Mouse (Mus musculus): Measurements from ENCODE around the gene Abcc3.

Gene Abcc3

DNA sequence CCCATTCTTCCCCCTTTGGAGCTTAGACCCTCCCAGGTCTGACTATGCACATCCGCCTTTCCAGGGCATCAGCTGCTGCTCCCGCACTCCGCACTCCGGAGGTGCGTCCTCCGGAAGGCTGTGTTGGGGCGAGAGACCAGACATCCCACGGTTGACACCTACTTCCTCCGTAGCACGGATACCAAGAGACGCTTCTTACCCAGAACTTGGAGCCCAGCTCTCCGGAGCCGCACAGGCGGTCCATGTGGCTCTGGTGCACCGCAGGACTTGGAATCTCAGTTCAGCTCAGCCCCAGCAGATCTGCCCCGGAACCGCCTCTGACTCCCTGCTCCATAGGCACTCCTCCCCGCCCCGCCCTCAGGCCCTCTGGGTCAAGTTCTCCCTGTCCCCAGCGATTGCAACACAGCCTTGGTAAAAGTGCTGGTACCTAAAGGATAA lies at the start of gene Abcc3:
Gene Abcc3 (minus strand): TSS at position 326 of the 438 bp plus-strand sequence.
- DNase-seq, result peak; percentile 90

DNA sequence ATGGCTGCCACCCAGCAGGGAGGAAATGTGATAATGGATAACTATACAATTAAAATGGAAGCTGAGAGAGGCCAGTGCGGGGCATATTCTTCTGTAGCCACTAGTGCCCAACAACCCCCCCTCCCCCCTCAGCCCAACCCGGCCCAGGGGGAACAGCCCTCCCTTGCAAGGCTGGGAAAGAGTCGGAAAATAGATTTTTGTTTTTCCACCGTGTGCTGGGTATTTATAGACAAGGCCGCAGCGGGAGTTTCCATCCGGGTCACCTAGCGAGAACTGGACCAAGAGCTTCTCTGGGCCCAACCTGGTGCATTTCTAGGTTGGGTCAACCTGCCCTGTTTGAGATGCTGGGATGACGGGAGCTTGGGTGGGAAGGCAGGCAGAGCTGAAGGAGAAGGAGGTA lies 49.0 kb upstream of the Abcc3 start:
- DNase-seq, result no peak

DNA sequence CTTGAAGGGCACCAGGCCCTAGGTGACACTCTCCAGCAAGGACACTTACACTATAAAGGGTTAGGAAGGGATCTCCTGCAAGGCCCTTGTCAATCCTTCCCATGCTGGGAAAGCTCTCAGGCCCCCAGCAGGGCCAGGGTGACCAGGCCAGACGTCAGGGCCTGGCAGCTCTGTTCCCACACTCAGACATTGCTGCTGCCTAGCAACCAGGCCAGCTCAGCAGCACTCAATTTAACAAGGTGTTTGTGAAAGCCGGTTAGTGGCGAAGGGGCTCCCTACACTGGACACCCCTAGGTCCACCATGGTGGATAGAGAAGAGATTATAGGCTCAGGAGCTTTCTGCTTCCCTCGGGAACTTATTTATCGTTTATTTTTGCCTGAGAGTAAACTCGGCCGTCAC lies 48.3 kb upstream of the Abcc3 start:
- no peak for DNase-seq

DNA sequence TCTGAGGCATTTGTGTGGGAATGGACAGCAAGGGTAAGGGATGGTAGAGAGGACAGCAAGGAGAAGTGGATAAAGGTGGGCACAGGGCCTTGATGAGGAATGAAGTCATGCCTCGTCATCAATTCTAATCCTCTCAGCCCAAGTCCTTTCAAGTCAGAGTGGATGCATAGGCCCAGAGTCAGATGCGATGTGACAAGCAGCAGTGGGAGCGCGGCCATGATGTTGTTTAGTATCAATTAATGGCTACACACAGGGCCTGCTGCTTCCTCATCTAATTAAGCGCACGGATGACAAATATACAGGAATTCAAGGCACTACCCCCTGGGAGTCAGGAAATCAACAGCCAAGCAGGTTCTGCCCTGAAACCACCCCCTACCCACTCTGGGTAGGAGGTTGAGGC lies 47.6 kb upstream of the Abcc3 start:
- DNase-seq, result no peak

DNA sequence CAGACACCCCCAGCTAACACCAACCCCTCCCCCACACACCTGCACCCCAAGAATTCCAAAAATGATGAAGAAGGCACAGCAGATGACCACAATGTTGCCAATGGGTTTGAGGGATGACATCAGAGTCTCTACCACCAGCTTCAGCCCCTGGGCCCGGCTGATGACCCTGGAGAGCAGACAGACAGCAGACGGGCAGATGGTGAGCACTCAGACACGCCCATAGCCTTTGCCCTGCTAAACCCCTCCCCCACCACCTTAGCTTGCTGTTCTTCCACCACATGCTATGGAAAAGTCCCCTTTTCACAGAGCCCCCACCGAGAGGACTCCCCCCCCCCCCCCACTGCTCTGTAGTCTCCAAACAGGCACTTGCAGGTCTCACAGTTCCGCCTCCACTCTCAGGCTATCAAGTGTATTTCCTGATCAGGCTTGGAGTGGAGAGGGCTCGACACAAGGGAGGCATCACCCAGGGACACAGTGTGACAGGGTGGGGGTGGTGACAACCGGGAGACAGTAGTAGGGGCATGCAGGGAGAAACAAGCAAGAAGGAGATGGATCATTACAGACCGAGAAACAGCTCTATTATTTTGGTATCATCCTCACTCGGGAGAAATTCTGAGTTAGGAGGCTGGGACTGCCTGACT lies 36.3 kb upstream of the Abcc3 start:
- DNase-seq, result no peak

DNA sequence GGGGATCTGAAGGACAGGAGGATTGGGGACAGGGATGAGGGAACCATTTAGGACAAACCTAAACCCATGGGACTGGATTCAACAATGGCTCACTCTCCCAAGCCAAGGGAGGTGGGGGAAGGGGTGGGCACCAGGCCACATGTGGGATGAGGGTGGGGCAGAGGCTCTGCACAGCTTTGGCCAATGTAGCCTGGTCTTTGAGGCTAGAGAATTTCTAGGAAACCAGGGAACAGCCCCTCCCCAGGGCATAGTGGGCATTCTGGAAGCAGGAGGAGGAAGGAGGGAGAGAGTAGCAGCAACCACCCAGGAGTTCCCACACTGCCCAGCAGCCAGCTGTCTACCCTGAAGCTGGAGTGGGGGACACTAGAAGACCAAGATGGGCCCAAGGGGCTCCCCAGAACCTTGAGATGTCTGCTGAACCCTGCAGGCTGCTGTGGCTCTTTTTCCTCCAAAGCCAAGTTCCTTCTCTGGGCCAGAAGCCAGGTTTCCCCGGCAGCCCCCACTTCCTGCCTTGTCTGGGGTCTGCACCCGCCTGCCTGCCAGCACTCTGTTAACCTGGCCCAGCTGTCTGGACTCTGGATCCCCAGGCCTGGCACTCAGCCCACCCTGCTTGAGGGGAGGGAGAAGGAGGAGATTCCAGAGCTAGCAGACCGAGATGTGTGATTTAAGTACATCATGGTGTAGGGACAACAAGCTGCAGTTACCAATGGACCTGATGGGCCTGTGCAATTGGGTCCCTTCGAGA lies 35.5 kb upstream of the Abcc3 start:
- peak; percentile 53 for DNase-seq

DNA sequence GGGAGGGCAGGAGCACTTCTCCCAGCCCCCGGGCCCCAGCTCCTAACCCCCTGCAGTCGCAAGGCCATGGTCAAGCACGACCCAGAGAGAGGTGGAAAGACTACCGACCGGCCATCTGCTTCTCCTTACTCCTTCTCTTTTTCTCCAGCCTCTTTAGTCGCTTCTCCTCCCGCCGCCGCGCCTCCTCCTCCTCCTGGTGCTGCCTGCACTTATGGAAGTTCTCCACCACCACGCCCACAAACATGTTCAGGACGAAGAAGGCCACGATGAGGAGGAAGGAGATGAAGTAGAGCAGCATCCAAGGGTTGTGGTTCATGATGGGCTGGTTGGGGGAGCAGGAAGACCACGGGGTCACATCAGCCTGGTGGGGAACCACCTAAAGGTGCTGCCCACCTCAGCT lies 32.9 kb upstream of the Abcc3 start:
- no peak for DNase-seq

DNA sequence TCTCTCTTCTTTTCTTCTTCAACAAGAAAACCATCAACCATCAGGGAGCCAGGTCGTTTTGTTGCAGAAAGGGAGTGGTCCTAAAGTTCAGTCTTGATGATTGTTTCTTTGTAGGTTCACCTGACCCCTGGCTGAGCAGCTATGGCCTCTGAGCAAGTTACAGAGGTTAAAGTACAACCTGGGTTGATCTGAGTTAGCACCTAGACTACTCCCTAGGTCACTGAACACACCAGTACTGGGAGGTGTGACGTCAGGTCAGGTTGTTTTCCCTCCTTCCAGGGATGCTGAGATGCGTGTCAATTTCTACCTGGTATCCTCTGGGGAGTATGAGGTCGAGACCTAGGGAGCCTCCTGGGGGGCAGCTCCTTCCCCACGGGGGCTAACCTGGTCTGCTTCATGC lies 32.4 kb upstream of the Abcc3 start:
- DNase-seq, result no peak

DNA sequence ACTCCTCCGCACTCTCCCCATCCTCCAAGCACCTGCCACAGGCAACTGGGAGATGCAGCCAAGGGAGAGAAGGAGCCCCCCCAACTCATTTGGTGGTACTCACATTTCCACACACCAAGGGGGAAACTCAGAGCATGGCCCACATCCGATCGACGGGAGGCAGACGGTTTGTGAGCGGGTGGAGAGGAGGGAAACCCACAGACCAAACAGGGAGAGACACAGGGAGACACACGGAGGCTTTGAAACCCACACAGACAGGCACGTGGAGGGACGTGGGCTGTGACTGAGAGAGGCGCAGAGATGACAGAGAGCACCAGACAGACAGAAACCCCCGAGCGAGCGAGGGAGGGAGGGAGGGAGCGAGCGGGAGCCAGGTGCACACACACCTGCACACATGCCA lies 31.6 kb upstream of the Abcc3 start:
- DNase-seq, result no peak

DNA sequence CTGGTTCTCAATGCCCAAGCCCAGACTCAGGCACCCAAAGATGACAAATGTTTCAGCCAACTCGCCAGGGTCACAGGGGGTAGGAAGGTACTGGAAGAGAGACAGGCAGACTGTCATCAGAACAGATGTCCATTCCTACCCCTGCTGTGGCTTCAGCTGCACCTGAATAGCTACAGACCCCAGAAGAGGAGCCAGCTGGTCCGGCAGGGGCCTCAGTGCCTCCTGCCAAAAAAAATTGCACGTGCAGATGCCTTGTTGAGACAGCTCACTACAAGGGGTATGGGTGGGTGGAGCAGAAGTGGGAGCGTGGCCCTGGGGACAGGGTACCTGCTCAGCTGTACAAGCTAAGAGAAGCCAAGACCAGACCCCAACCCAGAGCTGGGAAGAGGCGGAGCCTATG lies 31.1 kb upstream of the Abcc3 start:
- DNase-seq, result no peak

DNA sequence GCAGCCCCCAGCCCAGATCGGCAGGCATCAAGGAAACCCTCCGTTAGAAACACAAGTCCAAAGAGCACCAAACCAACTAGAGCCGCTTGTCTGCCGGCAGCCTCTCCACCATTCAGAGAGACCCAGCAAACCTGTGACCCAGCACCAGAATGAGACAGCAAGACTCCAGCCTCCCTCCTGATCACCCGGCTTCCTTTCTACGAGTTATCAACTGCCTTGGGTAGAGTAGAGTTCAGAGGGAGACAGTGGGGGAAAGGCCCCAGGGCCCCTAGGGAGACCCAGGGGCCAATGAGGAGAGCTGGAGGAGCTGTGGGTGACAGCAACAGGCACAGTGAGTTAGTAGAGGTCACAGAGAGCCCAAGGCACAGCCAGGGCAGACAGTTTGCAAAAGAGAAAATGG lies 28.2 kb upstream of the Abcc3 start:
- DNase-seq, result no peak

DNA sequence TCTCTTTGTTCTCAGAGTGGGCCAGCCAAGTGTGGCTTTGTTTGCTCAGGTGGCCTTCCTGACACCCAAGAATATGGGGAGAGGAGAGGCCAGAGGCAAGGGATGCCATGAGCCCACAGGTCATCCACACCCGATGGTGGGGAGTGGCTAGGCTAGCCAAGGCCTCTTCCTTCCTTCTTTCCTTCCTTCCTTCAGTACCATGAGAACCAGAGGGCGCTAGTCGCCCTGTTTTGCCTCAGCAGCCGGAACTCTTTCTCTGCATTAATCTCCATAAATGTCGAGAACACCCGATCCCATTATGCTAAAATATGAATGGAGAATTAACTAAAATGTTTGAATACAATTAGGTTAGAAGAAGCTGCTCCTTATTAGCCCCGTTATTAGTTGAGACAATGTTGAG lies 27.5 kb upstream of the Abcc3 start:
- DNase-seq, result peak; percentile 69

DNA sequence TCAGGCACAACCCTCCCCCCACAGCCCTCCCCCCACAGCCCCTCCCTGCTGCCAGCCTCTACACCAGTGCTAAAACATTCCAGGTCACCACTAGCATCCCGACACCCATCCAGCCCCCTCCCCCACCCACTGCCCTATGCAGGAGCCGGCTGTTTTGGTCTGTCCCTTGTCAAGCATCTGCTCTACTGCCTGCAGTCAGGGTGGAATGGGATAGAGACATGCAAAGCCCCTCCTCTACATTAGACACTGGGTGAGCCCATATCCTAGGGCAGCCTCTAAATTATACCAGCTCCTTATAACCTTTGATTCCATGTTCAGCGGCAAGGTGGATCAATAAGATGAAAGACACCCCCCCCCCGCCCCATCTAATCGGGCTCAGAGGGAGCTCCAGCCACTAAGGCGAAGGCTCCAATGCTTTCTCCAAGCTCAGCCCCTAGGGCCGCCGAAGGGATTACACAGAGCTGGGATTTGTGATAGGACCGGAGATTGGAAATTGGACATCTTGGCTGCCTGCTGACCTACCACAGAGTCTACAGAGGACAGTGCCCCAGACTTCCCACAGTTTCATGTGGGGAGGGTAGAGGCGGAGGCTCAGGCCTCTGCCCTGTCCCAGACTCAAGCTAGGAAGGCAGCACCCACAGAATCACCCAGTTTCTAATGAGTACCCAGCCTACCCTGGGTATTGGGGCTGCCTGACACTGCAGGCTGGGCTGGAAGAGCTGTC lies 26.4 kb upstream of the Abcc3 start:
- DNase-seq, result no peak

DNA sequence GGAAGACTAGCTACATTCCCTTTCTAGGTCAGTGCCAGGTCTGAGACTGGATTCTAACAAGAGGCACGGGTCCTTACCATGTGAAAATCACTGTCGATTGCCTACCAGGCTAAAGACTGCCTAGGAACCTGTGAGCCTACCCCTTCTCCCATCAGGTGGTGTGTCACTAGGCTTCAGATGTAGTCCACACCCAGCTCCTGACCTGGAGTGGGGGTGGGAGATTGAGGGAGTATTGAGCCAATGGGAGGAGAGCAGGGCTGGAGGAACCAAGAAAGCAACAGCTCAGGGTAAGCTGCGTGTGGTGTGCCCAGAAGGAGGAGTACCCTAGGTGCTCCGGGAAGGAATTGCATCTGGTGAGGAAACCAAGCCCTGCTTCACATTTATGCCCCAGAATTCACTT lies 21.2 kb upstream of the Abcc3 start:
- DNase-seq, result no peak

DNA sequence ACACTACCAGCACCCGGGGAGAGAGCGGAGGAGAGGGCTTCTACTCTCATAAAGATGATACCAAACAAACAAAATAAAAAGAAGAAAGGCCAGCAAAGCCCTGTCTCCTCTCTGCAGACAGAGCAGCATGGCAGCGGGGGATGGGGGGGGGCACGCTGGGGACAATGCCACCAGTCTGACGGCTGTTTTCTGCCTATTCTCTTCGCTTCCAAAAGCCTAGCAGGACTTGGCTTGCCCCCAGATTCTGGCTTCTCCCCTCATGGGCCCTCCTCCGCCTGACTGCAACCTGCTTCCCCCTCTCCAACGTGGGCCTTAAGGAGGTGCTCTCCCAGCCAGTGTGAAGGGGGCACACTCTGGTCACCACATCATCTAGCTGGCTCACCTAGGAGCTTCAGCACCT lies 20.7 kb upstream of the Abcc3 start:
- no peak for DNase-seq

DNA sequence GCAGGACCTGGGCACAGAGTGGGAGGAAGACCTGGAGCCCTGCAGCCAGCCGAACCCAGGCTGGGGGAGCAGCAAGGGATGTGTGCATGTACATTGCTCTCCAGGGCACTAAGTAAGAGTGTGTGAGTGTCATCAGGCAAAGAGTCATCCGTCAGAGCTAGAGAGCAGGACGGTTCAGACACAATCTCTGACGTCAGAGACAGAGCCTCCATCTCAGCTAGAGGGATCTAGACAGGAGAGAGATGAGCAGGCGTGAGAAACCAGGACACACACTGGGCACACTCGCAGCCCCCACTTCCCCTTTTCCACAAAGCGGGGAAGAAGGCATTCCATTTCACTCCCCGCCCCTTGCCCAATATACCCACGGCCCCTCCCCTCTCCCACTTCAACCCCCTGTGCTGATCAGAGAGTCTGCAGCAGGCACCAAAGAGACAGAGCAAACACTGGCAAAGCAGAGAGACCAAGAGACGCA lies 20.2 kb upstream of the Abcc3 start:
- DNase-seq, result no peak

DNA sequence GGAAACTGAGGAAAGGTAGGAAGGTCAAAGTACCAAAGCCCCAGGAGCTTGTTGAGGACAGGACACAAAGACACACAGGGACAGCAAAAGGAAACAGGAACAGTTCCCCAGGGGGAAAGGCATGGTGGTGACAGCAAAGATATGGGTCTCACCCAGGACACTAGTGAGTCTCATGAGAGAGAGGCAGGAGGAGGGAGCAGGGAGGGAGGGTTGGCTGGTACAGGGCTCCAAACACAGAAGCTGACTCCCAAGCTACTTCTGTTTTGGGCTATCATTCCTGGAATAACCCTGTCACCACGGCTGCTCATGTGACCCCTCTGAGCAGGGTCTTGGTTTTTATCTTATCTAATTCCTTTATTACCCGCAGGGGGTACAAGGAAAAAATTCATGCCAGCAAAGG lies 19.8 kb upstream of the Abcc3 start:
- no peak for DNase-seq

DNA sequence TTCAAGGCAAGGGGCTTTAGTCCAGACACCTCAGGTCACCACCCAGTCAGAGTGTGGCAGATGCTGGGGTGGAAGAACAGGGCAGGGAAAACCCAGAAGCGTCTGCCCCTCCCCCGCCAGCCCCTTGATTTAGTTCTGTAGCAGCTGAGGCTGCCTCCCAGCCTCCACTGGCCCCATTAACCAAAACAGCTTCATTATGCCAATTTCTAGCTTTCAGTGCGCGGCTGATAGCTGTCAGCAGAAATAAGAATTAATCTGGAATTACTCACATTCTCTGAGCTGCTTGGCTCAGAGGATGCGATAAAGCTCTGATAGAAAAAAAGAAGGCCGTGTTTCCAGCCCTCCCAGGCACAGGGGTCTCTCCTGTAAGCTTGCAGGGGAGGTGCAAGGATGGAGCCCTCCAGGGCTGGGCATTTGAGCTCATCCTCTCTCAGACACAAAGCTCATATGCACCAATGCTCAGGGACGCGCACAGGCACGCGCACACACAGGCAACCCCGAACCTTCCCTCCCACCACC lies 15.1 kb upstream of the Abcc3 start:
- DNase-seq, result no peak

DNA sequence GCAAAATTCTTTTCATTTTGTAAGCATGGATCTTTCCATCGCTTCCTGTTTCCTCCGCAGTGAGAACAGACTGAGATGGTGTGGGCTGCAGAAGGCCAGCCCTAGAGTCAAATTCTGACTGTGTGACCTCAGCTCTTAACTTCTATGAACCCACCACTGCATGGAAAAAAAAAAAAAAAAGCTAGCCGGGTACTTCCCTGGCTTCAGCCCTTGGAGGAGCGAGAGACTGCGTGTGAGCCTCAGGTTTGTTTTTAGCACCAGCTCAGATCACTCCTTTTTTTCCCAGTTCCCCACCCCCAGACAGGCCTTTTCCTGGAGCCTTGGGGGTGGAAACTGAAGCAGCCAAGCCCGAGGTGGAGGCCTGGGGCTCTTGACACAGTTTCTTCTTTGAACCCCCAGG lies 12.6 kb upstream of the Abcc3 start:
- no peak for DNase-seq

DNA sequence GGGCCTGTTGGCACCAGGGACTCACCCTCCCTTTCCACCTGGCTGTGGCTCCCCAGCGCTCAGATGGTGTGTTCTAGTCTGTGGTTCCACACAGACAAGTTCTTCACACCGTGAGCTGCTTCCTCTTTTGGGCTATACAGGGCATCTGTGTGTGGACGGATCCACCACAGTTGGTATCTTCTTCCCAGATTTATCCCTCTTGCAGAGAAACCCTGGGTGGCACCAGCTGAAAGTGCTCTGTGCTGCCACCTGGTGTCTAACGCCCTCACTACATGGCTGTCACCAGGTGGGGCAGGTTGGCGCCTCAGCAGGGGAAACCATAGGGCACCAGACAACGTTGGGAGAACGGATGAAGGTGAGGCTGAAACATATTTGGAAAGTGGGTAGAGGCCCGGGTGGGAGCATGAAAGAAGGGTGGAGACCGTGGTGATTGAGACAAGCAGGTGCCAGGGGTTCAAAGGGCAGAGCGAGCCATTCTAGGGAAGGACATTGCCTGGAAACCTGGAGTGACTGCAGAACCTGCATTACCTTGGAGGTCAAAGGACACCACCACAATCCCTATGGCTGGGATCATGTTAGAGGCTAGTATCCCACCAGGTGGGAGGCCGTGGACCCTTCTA lies 12.0 kb upstream of the Abcc3 start:
- peak; percentile 90 for DNase-seq

DNA sequence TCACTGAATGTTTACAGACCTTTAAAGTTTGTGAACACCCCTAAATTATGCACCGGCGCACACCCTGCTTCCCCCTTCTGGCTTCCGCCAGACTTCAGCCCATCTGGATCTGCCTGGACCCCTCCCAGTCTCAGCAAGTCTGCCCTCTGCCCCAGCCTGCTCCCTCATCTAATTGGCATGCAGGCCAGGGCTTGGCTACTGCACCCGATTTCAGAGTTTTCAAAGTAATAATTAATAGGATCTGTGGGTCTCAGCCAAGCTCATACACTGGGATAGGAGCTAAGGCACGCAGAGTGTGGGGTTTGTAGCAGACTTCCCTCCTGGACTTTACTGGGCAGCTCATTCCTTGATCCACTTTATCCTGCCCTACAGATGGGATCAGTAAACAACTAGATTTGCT lies 11.4 kb upstream of the Abcc3 start:
- DNase-seq, result no peak

DNA sequence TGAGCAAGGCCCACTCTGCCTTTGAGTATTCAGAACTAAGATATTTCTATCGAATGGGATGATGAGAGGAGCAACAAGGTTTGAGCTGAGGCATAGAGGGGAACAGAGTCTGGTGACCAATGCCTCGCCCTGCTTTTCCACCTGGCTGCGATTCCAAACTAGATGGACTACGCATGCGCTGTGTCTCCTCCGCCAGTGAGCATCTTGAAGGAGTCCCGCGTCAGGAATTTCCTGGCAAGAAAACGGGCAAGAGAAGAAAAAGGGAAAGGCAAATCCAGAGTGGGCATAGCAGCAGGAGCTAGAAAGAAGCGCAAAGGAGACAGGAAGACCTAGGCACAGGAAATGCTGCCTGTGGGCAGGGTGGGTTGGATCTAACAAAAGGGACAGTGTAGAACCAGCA lies 11.0 kb upstream of the Abcc3 start:
- DNase-seq, result peak; percentile 37

DNA sequence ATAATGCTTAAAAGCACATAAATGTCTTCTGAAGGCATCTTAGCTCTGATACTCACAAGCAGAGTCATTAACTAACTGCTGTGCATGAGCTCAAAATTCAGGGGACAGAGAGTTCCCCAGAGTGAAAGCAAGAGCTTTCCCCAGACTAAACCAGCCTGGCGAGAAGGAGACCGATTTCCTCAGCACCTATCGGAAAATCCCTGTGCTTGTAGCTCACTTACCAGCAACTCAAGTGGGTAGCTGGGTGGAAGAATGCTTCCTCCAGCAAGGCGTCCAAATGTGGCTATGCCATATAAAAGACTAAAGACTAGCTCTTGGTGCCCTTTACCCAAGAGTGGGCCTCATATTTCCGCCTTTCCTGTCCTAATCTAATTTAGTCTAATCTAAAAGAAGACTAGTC lies 9.9 kb upstream of the Abcc3 start:
- peak; percentile 58 for DNase-seq
